Mouse (Mus musculus): ENCODE results near the gene Abca6.

- TF ChIP-seq TAL1 (IDR thresholded peaks at IDR 0.05; ENCODE audit: low read length) (no peak), GATA1 (IDR thresholded peaks at IDR 0.05; ENCODE audit: low read length) (no peak)
Measured at GRCm38 (mm10) chr11:110261867-110262266, 10.3 kb upstream of the Abca6 start.

Data from erythroblast, embryonic 14.5 days (primary cell).